Mouse (Mus musculus): ENCODE data around the gene Cd19. TPM values are rescaled to one million over a fixed set of nuclear protein-coding genes. Genes with fewer than 3 reads are reported as not detected.
A peak's percentile ranks its signal among the peaks of the same experiment; 100 is the strongest.
"Not testable (repeated sequence)": the region's sequence is repeated elsewhere in the genome, so short reads cannot be mapped to it uniquely, and the experiment has no call there.

Gene Cd19
- polyA plus RNA-seq, 2 experiments from 2014 or later = 10.8 TPM; not detected in 1

- no peak for ATAC-seq
These were observed 20.0 kb upstream of the Cd19 start for GRCm38 (mm10) chr7:126434726-126435125.

GRCm38 (mm10) chr7:126430167-126430566 is 15.5 kb upstream of the Cd19 start:
- no peak for ATAC-seq

- no peak for ATAC-seq
These were observed 14.8 kb upstream of the Cd19 start for GRCm38 (mm10) chr7:126429503-126429898.

GRCm38 (mm10) chr7:126428631-126429502 is 14.2 kb upstream of the Cd19 start, which contains the start of gene Rabep2:
Gene Rabep2 (plus strand): TSS chr7:126428759.
- peak; percentile 69 for ATAC-seq

GRCm38 (mm10) chr7:126428154-126428553 is 13.5 kb upstream of the Cd19 start:
- no peak for ATAC-seq

GRCm38 (mm10) chr7:126427323-126427860 is 12.7 kb upstream of the Cd19 start:
- ATAC-seq = no peak

GRCm38 (mm10) chr7:126424161-126424560 is 9.5 kb upstream of the Cd19 start:
- no peak for ATAC-seq

- no peak for ATAC-seq
These were observed 7.1 kb upstream of the Cd19 start for GRCm38 (mm10) chr7:126421756-126422155.

- no peak for ATAC-seq
These were observed 3.8 kb upstream of the Cd19 start for GRCm38 (mm10) chr7:126418496-126418895.

GRCm38 (mm10) chr7:126417606-126418005 is 2.9 kb upstream of the Cd19 start:
- ATAC-seq = no peak

- no peak for ATAC-seq
These were observed 2.4 kb upstream of the Cd19 start for GRCm38 (mm10) chr7:126417045-126417444.

- ATAC-seq = no peak
These were observed 1.9 kb upstream of the Cd19 start for GRCm38 (mm10) chr7:126416615-126417014.

GRCm38 (mm10) chr7:126411061-126411460 is 3.6 kb downstream of the Cd19 start:
- ATAC-seq = no peak

GRCm38 (mm10) chr7:126408686-126409085 is 6.0 kb downstream of the Cd19 start:
- ATAC-seq = no peak

GRCm38 (mm10) chr7:126402518-126402917 is 12.2 kb downstream of the Cd19 start:
- not testable (repeated sequence) for ATAC-seq

- ATAC-seq = peak; percentile 11
These were observed 15.1 kb downstream of the Cd19 start for GRCm38 (mm10) chr7:126399548-126399947.

- ATAC-seq = no peak
These were observed 16.9 kb downstream of the Cd19 start for GRCm38 (mm10) chr7:126397822-126398221.

GRCm38 (mm10) chr7:126397221-126397620 is 17.5 kb downstream of the Cd19 start:
- ATAC-seq = no peak

GRCm38 (mm10) chr7:126396298-126397119 is 18.2 kb downstream of the Cd19 start, which contains the start of gene Nfatc2ip:
Gene Nfatc2ip (minus strand): TSS chr7:126396737.
- ATAC-seq = peak; percentile 94

GRCm38 (mm10) chr7:126392086-126392884 is 22.4 kb downstream of the Cd19 start:
- ATAC-seq = not testable (repeated sequence)

GRCm38 (mm10) chr7:126388185-126388584 is 26.5 kb downstream of the Cd19 start:
- ATAC-seq = no peak

- ATAC-seq = no peak
These were observed 31.1 kb downstream of the Cd19 start for GRCm38 (mm10) chr7:126383565-126383964.
